Mouse (Mus musculus) E14TG2a.4 (cell line): Measurements from ENCODE around the gene Ankfn1.

Experiments used
- CTCF ChIP-seq: conservative IDR thresholded peaks from 2 replicates; pipeline ENCODE4 v1.5.1; 2014; ENCODE audit warnings: low read length
- NANOG ChIP-seq: IDR thresholded peaks from 2 replicates; pipeline ENCODE4 v1.6.1; 2014; ENCODE audit warnings: borderline replicate concordance, low read length, mixed read lengths
- POU5F1 ChIP-seq: IDR thresholded peaks from 2 replicates; pipeline ENCODE4 v1.6.1; 2014; ENCODE audit warnings: low read length, borderline replicate concordance

DNA sequence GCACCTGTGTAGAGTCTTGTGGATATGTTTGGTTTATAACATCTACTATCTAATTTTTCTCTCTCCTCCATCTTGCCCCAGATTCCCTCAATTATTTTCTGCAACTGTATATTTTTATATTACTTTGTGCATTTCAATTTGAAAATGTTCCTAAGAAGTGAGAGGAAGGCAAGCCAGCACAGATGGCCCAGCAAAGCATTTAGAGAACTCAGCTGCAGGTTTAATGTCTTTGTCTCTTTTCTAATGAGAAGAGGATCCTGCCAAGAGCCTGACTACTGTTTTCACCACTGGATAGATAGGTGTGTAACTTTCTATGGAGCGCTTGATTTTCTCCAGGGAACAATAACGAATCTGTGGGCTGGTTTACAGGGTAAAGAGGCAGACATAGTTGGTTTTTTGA is 161.6 kb downstream of the Ankfn1 start:
- TF ChIP-seq CTCF (no peak), NANOG (no peak), POU5F1 (no peak)
